Mouse (Mus musculus): Measurements from ENCODE around the gene Llgl2. TPM values are rescaled to one million over a fixed set of nuclear protein-coding genes. Genes with fewer than 3 reads are reported as not detected.

Llgl2 gene
- polyA plus RNA-seq, 1 experiment from 2014 or later = 1.0 TPM

DNA sequence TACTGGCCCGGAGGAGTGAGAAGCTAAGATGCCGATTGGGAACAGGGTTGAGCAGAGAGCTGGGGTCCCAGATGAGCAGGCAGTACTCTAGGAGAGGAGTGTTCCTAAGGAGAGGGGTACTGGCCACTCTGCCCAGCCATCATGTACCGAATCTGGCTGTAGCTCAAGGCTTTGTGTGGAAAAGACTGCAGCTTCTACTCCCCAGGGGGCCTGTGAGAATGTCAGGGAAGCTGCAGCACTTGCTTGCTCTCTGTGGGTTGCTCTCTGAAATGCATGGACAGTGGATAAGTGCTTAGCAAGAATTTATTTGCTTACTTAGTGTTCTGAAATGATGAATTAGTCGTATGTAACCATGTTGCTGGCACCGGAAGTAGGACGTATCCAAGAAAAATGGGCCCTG, 37.4 kb upstream of the Llgl2 start:
- no peaks in the 10 kb centered on the region for H3K27me3 ChIP-seq (ENCODE audit: control insufficient read depth, insufficient read depth, low read depth, low read length)
- H3K4me3 ChIP-seq (ENCODE audit: low read depth, low read length) = no peak overlapping the region
- H3K9me3 ChIP-seq (replicated peaks; ENCODE audit: control insufficient read depth, low read length, poor library complexity, severe bottlenecking) = no peaks in the 10 kb centered on the region
- H3K27ac ChIP-seq (ENCODE audit: low read length) = no peak overlapping the region; the same call in 1 of the 2 replicates
- H3K4me1 ChIP-seq (ENCODE audit: control insufficient read depth, insufficient read depth, low read length) = peaks cover 6% of the 10 kb centered on the region
- H3K9ac ChIP-seq (ENCODE audit: low read depth, low read length) = no peak overlapping the region
- peaks cover 13% of the 10 kb centered on the region; the same call in 1 of the 2 replicates for H3K36me3 ChIP-seq (ENCODE audit: control insufficient read depth, insufficient read depth, low read length)
- no peak for ATAC-seq
- H3K4me2 ChIP-seq (ENCODE audit: low read length) = no peak overlapping the region
- 66% methylated on average over 6 of the region's 6 CpGs for WGBS

- Histone ChIP-seq H3K4me3 (ENCODE audit: low read depth, low read length) (no peak overlapping the region), H3K9me3 (replicated peaks; ENCODE audit: control insufficient read depth, low read length, poor library complexity, severe bottlenecking) (no peaks in the 10 kb centered on the region), H3K9ac (ENCODE audit: low read depth, low read length) (no peak overlapping the region), H3K27ac (ENCODE audit: low read length) (no peak overlapping the region), H3K4me1 (ENCODE audit: control insufficient read depth, insufficient read depth, low read length) (0 out of 2 replicates have a peak, but pooled peaks cover 2% of the 10 kb centered on the region), H3K4me2 (ENCODE audit: low read length) (no peak overlapping the region), H3K36me3 (ENCODE audit: control insufficient read depth, insufficient read depth, low read length) (peaks cover 36% of the 10 kb centered on the region), H3K27me3 (ENCODE audit: control insufficient read depth, insufficient read depth, low read depth, low read length) (no peaks in the 10 kb centered on the region)
- WGBS = 84% methylated on average over 7 of the region's 7 CpGs
- ATAC-seq = no peak
Observed at GRCm38 (mm10) chr11:115789787-115790186, 34.1 kb upstream of the Llgl2 start.

DNA sequence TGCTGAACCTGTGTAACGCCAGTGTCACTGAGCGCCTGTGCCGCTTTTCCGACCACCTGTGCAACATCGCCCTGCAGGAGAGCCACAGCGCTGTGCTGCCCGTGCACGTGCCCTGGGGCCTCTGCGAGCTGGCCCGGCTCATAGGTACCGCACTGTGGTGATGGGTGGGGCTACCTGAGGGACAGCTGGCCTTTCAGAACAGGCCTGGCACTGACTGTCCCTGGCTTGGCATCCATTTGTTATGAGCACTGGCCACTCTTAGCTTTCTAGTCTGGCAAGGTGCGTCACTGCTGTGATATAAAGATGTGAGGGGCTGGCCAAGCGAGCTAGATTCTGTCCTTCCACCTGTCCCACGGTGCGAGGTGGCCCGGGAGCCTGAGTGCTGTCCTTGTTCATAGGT, 31.9 kb upstream of the Llgl2 start:
- no peak overlapping the region for H3K4me3 ChIP-seq (ENCODE audit: low read depth, low read length)
- peaks cover 42% of the 10 kb centered on the region for H3K36me3 ChIP-seq (ENCODE audit: control insufficient read depth, insufficient read depth, low read length)
- no peaks in the 10 kb centered on the region for H3K9me3 ChIP-seq (replicated peaks; ENCODE audit: control insufficient read depth, low read length, poor library complexity, severe bottlenecking)
- no peak for ATAC-seq
- no peaks in the 10 kb centered on the region for H3K27me3 ChIP-seq (ENCODE audit: control insufficient read depth, insufficient read depth, low read depth, low read length)
- H3K9ac ChIP-seq (ENCODE audit: low read depth, low read length) = no peak overlapping the region
- H3K27ac ChIP-seq (ENCODE audit: low read length) = no peak overlapping the region
- 94% methylated on average over 16 of the region's 16 CpGs for WGBS
- no peaks in the 10 kb centered on the region for H3K4me1 ChIP-seq (ENCODE audit: control insufficient read depth, insufficient read depth, low read length)
- H3K4me2 ChIP-seq (ENCODE audit: low read length) = no peak overlapping the region

DNA sequence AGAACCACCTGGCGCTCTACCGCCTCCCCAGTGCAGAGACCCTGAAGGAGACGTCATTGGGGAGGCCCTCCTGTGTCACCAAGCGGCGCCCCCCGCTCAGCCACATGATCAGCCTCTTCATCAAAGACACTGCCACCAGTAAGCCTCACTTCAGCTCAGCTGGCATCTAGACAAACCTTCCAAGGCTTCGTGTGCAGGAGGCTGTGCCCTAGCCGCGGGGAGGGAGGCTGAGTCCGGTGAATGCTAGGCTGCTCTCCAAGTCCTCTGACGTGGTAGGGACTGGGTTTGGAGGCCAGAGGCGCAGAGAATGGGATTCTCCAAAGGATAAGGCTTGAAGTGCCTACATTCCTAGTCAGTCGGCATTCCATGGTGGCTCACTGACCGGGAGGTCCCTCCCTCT, 31.5 kb upstream of the Llgl2 start:
- no peak overlapping the region for H3K4me3 ChIP-seq (ENCODE audit: low read depth, low read length)
- peaks cover 46% of the 10 kb centered on the region for H3K36me3 ChIP-seq (ENCODE audit: control insufficient read depth, insufficient read depth, low read length)
- no peaks in the 10 kb centered on the region for H3K27me3 ChIP-seq (ENCODE audit: control insufficient read depth, insufficient read depth, low read depth, low read length)
- H3K9me3 ChIP-seq (replicated peaks; ENCODE audit: control insufficient read depth, low read length, poor library complexity, severe bottlenecking) = no peaks in the 10 kb centered on the region
- no peak overlapping the region for H3K9ac ChIP-seq (ENCODE audit: low read depth, low read length)
- H3K27ac ChIP-seq (ENCODE audit: low read length) = no peak overlapping the region
- H3K4me2 ChIP-seq (ENCODE audit: low read length) = no peak overlapping the region
- no peaks in the 10 kb centered on the region for H3K4me1 ChIP-seq (ENCODE audit: control insufficient read depth, insufficient read depth, low read length)
- no peak for ATAC-seq
- WGBS = 83% methylated on average over 14 of the region's 14 CpGs

DNA sequence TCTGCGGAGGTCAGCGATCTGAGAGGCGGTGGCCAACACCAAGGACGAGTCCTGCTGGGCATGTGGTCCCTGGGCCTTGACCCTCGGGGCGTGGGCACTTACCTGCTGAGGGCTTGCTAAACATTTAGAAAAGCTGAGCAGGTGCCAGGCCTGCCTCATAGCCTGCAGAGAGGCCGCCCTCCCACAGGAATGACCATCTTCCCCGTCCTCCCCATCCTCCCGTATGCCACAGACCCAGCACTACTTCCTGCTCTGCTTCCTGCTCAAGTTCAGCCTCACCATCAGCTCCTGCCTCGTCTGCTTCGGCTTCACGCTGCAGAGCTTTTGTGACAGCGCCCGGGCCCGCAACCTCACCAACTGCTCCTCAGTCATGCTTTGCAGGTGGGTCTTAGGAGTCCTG, 27.0 kb upstream of the Llgl2 start:
- no peaks in the 10 kb centered on the region for H3K4me1 ChIP-seq (ENCODE audit: control insufficient read depth, insufficient read depth, low read length)
- ATAC-seq = no peak

GRCm38 (mm10) chr11:115797665-115798064, 26.2 kb upstream of the Llgl2 start:
- Histone ChIP-seq H3K4me3 (ENCODE audit: low read depth, low read length) (no peak overlapping the region), H3K4me2 (ENCODE audit: low read length) (no peak overlapping the region), H3K36me3 (ENCODE audit: control insufficient read depth, insufficient read depth, low read length) (peaks cover 45% of the 10 kb centered on the region), H3K9ac (ENCODE audit: low read depth, low read length) (no peak overlapping the region), H3K4me1 (ENCODE audit: control insufficient read depth, insufficient read depth, low read length) (no peaks in the 10 kb centered on the region), H3K9me3 (replicated peaks; ENCODE audit: control insufficient read depth, low read length, poor library complexity, severe bottlenecking) (no peaks in the 10 kb centered on the region), H3K27me3 (ENCODE audit: control insufficient read depth, insufficient read depth, low read depth, low read length) (no peaks in the 10 kb centered on the region), H3K27ac (ENCODE audit: low read length) (no peak overlapping the region)
- no peak for ATAC-seq
- WGBS = 79% methylated on average over 9 of the region's 9 CpGs

More for the DNA sequence above, 27.0 kb upstream of the Llgl2 start:
- H3K4me3 ChIP-seq (ENCODE audit: low read depth, low read length) = no peak overlapping the region
- H3K27ac ChIP-seq (ENCODE audit: low read length) = no peak overlapping the region
- peaks cover 51% of the 10 kb centered on the region for H3K36me3 ChIP-seq (ENCODE audit: control insufficient read depth, insufficient read depth, low read length)
- H3K9me3 ChIP-seq (replicated peaks; ENCODE audit: control insufficient read depth, low read length, poor library complexity, severe bottlenecking) = no peaks in the 10 kb centered on the region
- no peaks in the 10 kb centered on the region for H3K27me3 ChIP-seq (ENCODE audit: control insufficient read depth, insufficient read depth, low read depth, low read length)
- H3K9ac ChIP-seq (ENCODE audit: low read depth, low read length) = no peak overlapping the region
- no peak overlapping the region for H3K4me2 ChIP-seq (ENCODE audit: low read length)
- WGBS = 87% methylated on average over 15 of the region's 15 CpGs

DNA sequence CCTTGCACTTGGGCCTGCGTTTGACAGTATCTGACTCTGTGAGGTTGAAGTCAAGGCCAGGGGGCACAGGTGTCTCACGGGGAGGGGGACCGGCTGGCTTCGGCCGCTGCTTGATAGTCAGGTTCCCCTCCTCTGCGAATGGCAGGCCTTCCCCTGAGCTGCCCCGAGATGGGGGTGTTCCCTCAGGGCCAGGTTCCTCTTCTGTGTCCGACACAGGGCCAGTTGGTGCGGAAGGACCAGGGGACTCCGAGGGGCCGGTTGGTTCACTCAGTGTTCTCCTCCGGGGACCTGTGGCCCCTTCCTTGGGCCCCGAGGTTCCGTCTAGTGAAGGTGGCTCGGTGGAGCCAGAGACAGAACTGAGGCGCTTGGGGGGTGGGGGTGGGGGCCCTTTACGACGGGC, 22.9 kb upstream of the Llgl2 start:
- Histone ChIP-seq H3K27me3 (ENCODE audit: control insufficient read depth, insufficient read depth, low read depth, low read length) (no peaks in the 10 kb centered on the region), H3K9ac (ENCODE audit: low read depth, low read length) (no peak overlapping the region), H3K36me3 (ENCODE audit: control insufficient read depth, insufficient read depth, low read length) (peaks cover 33% of the 10 kb centered on the region), H3K4me1 (ENCODE audit: control insufficient read depth, insufficient read depth, low read length) (no peaks in the 10 kb centered on the region), H3K4me3 (ENCODE audit: low read depth, low read length) (no peak overlapping the region), H3K27ac (ENCODE audit: low read length) (no peak overlapping the region), H3K9me3 (replicated peaks; ENCODE audit: control insufficient read depth, low read length, poor library complexity, severe bottlenecking) (no peaks in the 10 kb centered on the region), H3K4me2 (ENCODE audit: low read length) (no peak overlapping the region)
- 94% methylated on average over 18 of the region's 18 CpGs for WGBS
- no peak for ATAC-seq

DNA sequence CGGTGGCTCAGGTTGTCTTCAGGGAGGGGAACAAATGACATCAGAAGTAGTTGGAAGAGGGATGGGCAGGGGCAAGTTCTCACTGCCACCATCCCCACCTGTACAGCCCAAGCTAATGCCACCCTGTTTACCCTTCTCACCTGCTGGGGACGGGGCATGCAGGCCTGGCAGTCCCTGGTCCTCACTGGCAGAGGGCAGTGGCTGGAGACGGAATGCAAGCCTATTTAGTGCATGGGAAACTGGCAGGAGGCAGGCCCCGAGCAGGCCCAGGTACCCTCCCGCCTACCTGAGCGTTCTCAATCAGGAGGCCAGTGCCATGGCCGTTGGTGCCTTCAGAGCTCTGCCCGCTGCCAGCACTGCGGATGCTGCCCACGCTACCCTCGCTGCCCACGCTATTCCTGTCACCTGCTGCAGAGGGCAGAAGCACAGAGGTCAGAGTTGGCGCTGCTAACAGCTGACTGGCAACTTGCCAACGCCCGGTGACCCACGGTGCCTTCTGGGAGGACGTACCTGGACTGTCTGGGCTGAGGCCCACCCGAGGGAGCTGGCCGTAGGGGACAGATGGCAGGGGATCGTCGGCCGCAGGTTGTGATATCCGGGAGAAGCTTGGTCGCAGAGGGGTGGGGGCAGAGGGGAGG, 20.7 kb upstream of the Llgl2 start:
- H3K36me3 ChIP-seq (ENCODE audit: control insufficient read depth, insufficient read depth, low read length) = peaks cover 16% of the 10 kb centered on the region
- no peak overlapping the region for H3K9ac ChIP-seq (ENCODE audit: low read depth, low read length)
- no peak overlapping the region for H3K27ac ChIP-seq (ENCODE audit: low read length)
- WGBS = 93% methylated on average over 24 of the region's 24 CpGs
- H3K9me3 ChIP-seq (replicated peaks; ENCODE audit: control insufficient read depth, low read length, poor library complexity, severe bottlenecking) = no peaks in the 10 kb centered on the region
- no peak for ATAC-seq
- H3K4me3 ChIP-seq (ENCODE audit: low read depth, low read length) = no peak overlapping the region
- H3K27me3 ChIP-seq (ENCODE audit: control insufficient read depth, insufficient read depth, low read depth, low read length) = no peaks in the 10 kb centered on the region
- H3K4me2 ChIP-seq (ENCODE audit: low read length) = no peak overlapping the region
- 0 out of 2 replicates have a peak, but pooled peaks cover 3% of the 10 kb centered on the region for H3K4me1 ChIP-seq (ENCODE audit: control insufficient read depth, insufficient read depth, low read length)

GRCm38 (mm10) chr11:115805005-115805404, 18.8 kb upstream of the Llgl2 start:
- no peak overlapping the region for H3K9ac ChIP-seq (ENCODE audit: low read depth, low read length)
- 94% methylated on average over 7 of the region's 7 CpGs for WGBS
- no peak overlapping the region for H3K4me2 ChIP-seq (ENCODE audit: low read length)
- H3K4me1 ChIP-seq (ENCODE audit: control insufficient read depth, insufficient read depth, low read length) = peaks cover 15% of the 10 kb centered on the region
- no peaks in the 10 kb centered on the region for H3K27me3 ChIP-seq (ENCODE audit: control insufficient read depth, insufficient read depth, low read depth, low read length)
- no peak overlapping the region for H3K4me3 ChIP-seq (ENCODE audit: low read depth, low read length)
- ATAC-seq = no peak
- no peaks in the 10 kb centered on the region for H3K9me3 ChIP-seq (replicated peaks; ENCODE audit: control insufficient read depth, low read length, poor library complexity, severe bottlenecking)
- 0 out of 2 replicates have a peak, but pooled peaks cover 6% of the 10 kb centered on the region for H3K36me3 ChIP-seq (ENCODE audit: control insufficient read depth, insufficient read depth, low read length)
- no peak overlapping the region for H3K27ac ChIP-seq (ENCODE audit: low read length)

Data from midbrain, embryonic 16.5 days (tissue).